9 mouse cellular contexts compared by ENCODE assay signal in the genomic region with DNA sequence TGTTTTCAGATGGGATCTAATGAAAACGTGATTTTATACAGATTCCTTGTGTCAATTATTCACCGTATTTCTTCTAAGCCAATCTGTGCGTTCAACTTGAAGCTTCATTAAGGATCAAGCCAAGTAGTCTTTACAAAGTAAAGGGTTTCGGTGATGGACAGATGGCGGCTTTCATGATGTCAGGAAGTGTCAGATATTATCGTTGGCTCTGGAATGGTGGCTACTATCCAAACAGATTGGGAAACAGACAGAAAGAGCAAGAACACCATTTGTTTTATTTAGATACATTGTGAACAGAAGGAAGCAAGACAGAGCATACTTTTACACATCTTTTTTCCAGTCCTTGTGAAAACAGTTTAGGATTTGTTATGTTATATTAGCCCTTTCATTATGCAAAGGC.
DNase-seq lines count a peak whose midpoint lies in the region.
"Had no signal": no experiment of that assay in that cellular context is flagged by ENCODE, and none has a peak within 500 bp of the region (broad histone marks: within the 10 kb centered on the region; RNA-seq: fewer than 3 reads in every experiment).

No protein-coding gene starts in this region.

- peak; percentile 2 to 3 for DNase-seq in kidney, postnatal 4 days
- no peak for DNase-seq in kidney, adult 11 months
- DNase-seq in cerebellum, adult 11-12 months, result peak; percentile 92
- peak; percentile 67 to 84 for DNase-seq in cerebellum, postnatal 25 days
- DNase-seq in lung, postnatal 10 days, result peak; percentile 18
- DNase-seq in embryo, embryonic 10 days (ENCODE audit: low spot score), result no peak
- no peak for DNase-seq in testis, postnatal 14 days (ENCODE audit: low spot score)
- DNase-seq: heart, postnatal 36 days; liver, postnatal 0 days had no signal

Comparison
In these comparisons a context has a peak if more than half of its experiments do, and no peak if none do; other contexts are left out.
1. DNase-seq: peak in kidney, postnatal 4 days (2 of 2), cerebellum, adult 11-12 months (single experiment), cerebellum, postnatal 25 days (2 of 2) and lung, postnatal 10 days (single experiment); none in kidney, adult 11 months (single experiment), embryo, embryonic 10 days (single experiment) and testis, postnatal 14 days (single experiment).